Mouse (Mus musculus) C2C12 (cell line): ENCODE measurements around the gene Lsamp. TPM values are rescaled to one million over a fixed set of nuclear protein-coding genes. Genes with fewer than 3 reads are reported as not detected.

Source experiments
- H3K27me3 ChIP-seq: one replicate; pipeline ENCODE4 v1.6.1; 2011; ENCODE audit not compliant: control insufficient read depth, insufficient read depth, insufficient read length
- H3K36me3 ChIP-seq: one replicate; pipeline ENCODE4 v1.6.1; 2011; ENCODE audit not compliant: control insufficient read depth, insufficient read depth
- H3K4me3 ChIP-seq: one replicate; pipeline ENCODE4 v1.5.1; 2011; ENCODE audit warnings: mild to moderate bottlenecking, control low read depth; ENCODE audit not compliant: poor library complexity, insufficient read depth, severe bottlenecking
- H3K79me2 ChIP-seq: one replicate; pipeline ENCODE4 v1.6.1; 2011; ENCODE audit not compliant: control insufficient read depth, insufficient read depth
- H3K79me3 ChIP-seq: one replicate; pipeline ENCODE4 v1.6.1; 2011; ENCODE audit warnings: low read depth, control low read depth
- H3ac ChIP-seq: one replicate; pipeline ENCODE3; 2011; ENCODE audit warnings: low read depth; ENCODE audit not compliant: control insufficient read depth, insufficient read length
- CEBPB ChIP-seq: IDR thresholded peaks from one replicate; pipeline ENCODE4 v1.6.1; 2011; ENCODE audit warnings: low read depth, mild to moderate bottlenecking, control low read depth, moderate library complexity
- CTCF ChIP-seq: IDR thresholded peaks from one replicate; pipeline ENCODE4 v1.5.1; 2011; ENCODE audit not compliant: control insufficient read depth, insufficient read depth, insufficient read length
- FOSL1 ChIP-seq: IDR thresholded peaks from one replicate; pipeline ENCODE4 v1.8.0; 2011; ENCODE audit warnings: mild to moderate bottlenecking, low read length; ENCODE audit not compliant: poor library complexity, insufficient read depth, severe bottlenecking
- MAX ChIP-seq: IDR thresholded peaks from one replicate; pipeline ENCODE4 v1.6.1; 2011; ENCODE audit warnings: mild to moderate bottlenecking, control low read depth
- MYOD1 ChIP-seq: IDR thresholded peaks from one replicate; pipeline ENCODE4 v1.6.1; 2011; ENCODE audit warnings: low read depth; ENCODE audit not compliant: control insufficient read depth, insufficient read length
- MYOG ChIP-seq: IDR thresholded peaks from one replicate; pipeline ENCODE4 v1.6.1; 2011; ENCODE audit not compliant: control insufficient read depth, insufficient read length; ENCODE audit errors: extremely low read depth
- USF1 ChIP-seq: IDR thresholded peaks from one replicate; pipeline ENCODE4 v1.6.1; 2011; ENCODE audit warnings: low read depth, mild to moderate bottlenecking, control low read depth, moderate library complexity
- polyA plus RNA-seq: library from polyadenylated mRNA; unstranded; fragments of >200 nt; fragmentation: generic; extraction: Trizol; gene quantifications from one replicate; pipeline ENCODE4 v1.2.1, GENCODE M21; 2012; ENCODE audit warnings: missing spikeins

Lsamp gene
- polyA plus RNA-seq, 1 experiment = not detected

- no peaks in the 10 kb centered on the region for H3K36me3 ChIP-seq
- H3K79me2 ChIP-seq = no peaks in the 10 kb centered on the region
- H3K79me3 ChIP-seq = no peaks in the 10 kb centered on the region
- no peaks in the 10 kb centered on the region for H3K27me3 ChIP-seq
- no peak overlapping the region for H3ac ChIP-seq
- TF ChIP-seq MYOD1 (no peak), CTCF (no peak), USF1 (no peak), FOSL1 (no peak), CEBPB (no peak), MAX (no peak), MYOG (no peak)
- no peak overlapping the region for H3K4me3 ChIP-seq
These were observed 385.5 kb downstream of the Lsamp start for GRCm38 (mm10) chr16:40369677-40370076.

GRCm38 (mm10) chr16:40371291-40371690, 387.1 kb downstream of the Lsamp start:
- no peak for TF ChIP-seq MAX
- TF ChIP-seq CTCF = no peak
- TF ChIP-seq FOSL1 = no peak
- TF ChIP-seq CEBPB = no peak
- TF ChIP-seq USF1 = no peak
- TF ChIP-seq MYOG = no peak
- TF ChIP-seq MYOD1 = no peak
- Histone ChIP-seq H3K79me3 (no peaks in the 10 kb centered on the region), H3K4me3 (no peak overlapping the region), H3ac (no peak overlapping the region), H3K27me3 (no peaks in the 10 kb centered on the region), H3K36me3 (no peaks in the 10 kb centered on the region), H3K79me2 (no peaks in the 10 kb centered on the region)

- H3ac ChIP-seq = no peak overlapping the region
- no peaks in the 10 kb centered on the region for H3K36me3 ChIP-seq
- H3K79me3 ChIP-seq = no peaks in the 10 kb centered on the region
- TF ChIP-seq CEBPB (no peak), MAX (no peak), CTCF (no peak), MYOD1 (no peak), FOSL1 (no peak), USF1 (no peak), MYOG (no peak)
- no peak overlapping the region for H3K4me3 ChIP-seq
- no peaks in the 10 kb centered on the region for H3K79me2 ChIP-seq
- no peaks in the 10 kb centered on the region for H3K27me3 ChIP-seq
These were observed 391.2 kb downstream of the Lsamp start for GRCm38 (mm10) chr16:40375314-40375713.

- Histone ChIP-seq H3K36me3 (no peaks in the 10 kb centered on the region), H3K79me3 (no peaks in the 10 kb centered on the region), H3K4me3 (no peak overlapping the region), H3ac (no peak overlapping the region), H3K27me3 (no peaks in the 10 kb centered on the region), H3K79me2 (no peaks in the 10 kb centered on the region)
- TF ChIP-seq CTCF = no peak
- no peak for TF ChIP-seq MYOG
- TF ChIP-seq MAX = no peak
- no peak for TF ChIP-seq MYOD1
- TF ChIP-seq FOSL1 = no peak
- no peak for TF ChIP-seq USF1
- TF ChIP-seq CEBPB = no peak
These were observed 393.1 kb downstream of the Lsamp start for GRCm38 (mm10) chr16:40377129-40377799.

- Histone ChIP-seq H3ac (no peak overlapping the region), H3K4me3 (no peak overlapping the region), H3K79me2 (no peaks in the 10 kb centered on the region), H3K36me3 (no peaks in the 10 kb centered on the region), H3K27me3 (no peaks in the 10 kb centered on the region), H3K79me3 (no peaks in the 10 kb centered on the region)
- TF ChIP-seq MYOD1 (no peak), MYOG (no peak), CEBPB (no peak)
These were observed 407.9 kb downstream of the Lsamp start for GRCm38 (mm10) chr16:40392106-40392505.

GRCm38 (mm10) chr16:40399531-40399930, 415.4 kb downstream of the Lsamp start:
- Histone ChIP-seq H3K79me3 (no peaks in the 10 kb centered on the region), H3K79me2 (no peaks in the 10 kb centered on the region), H3ac (no peak overlapping the region), H3K27me3 (no peaks in the 10 kb centered on the region), H3K4me3 (no peak overlapping the region), H3K36me3 (no peaks in the 10 kb centered on the region)
- TF ChIP-seq MYOD1 (no peak), MAX (no peak), USF1 (no peak), FOSL1 (no peak), CTCF (no peak), MYOG (no peak), CEBPB (no peak)
